Mouse (Mus musculus): Measurements from ENCODE around the gene Iqsec1. TPM values are rescaled to one million over a fixed set of nuclear protein-coding genes. Genes with fewer than 3 reads are reported as not detected.

The Iqsec1 gene
- polyA plus RNA-seq, 1 experiment from 2014 or later = 15.0 TPM

- no peak overlapping the region for H3K9ac ChIP-seq
- 85% methylated on average over 6 of the region's 6 CpGs for WGBS
- ATAC-seq (ENCODE audit: low FRiP score) = no peak
- H3K4me2 ChIP-seq = no peak overlapping the region
- H3K27me3 ChIP-seq = no peaks in the 10 kb centered on the region
- no peaks in the 10 kb centered on the region for H3K9me3 ChIP-seq
- no peaks in the 10 kb centered on the region for H3K36me3 ChIP-seq (replicated peaks)
- no peak overlapping the region for H3K4me3 ChIP-seq (replicated peaks)
- peaks cover 16% of the 10 kb centered on the region for H3K4me1 ChIP-seq
- H3K27ac ChIP-seq = no peak overlapping the region
Measured at GRCm38 (mm10) chr6:90755613-90755941, 232.9 kb downstream of the Iqsec1 start.

- no peaks in the 10 kb centered on the region for H3K27me3 ChIP-seq
- H3K9me3 ChIP-seq = no peaks in the 10 kb centered on the region
- no peak overlapping the region for H3K4me2 ChIP-seq
- no peak overlapping the region for H3K27ac ChIP-seq
- no peak for ATAC-seq (ENCODE audit: low FRiP score)
- H3K4me3 ChIP-seq (replicated peaks) = no peak overlapping the region
- H3K4me1 ChIP-seq = peaks cover 12% of the 10 kb centered on the region
- WGBS = 87% methylated on average over 7 of the region's 7 CpGs
- no peaks in the 10 kb centered on the region for H3K36me3 ChIP-seq (replicated peaks)
- H3K9ac ChIP-seq = no peak overlapping the region
Measured at GRCm38 (mm10) chr6:90754927-90755612, 233.4 kb downstream of the Iqsec1 start.

- no peaks in the 10 kb centered on the region for H3K36me3 ChIP-seq (replicated peaks)
- H3K4me2 ChIP-seq = no peak overlapping the region
- ATAC-seq (ENCODE audit: low FRiP score) = no peak
- no peak overlapping the region for H3K4me3 ChIP-seq (replicated peaks)
- H3K9me3 ChIP-seq = no peaks in the 10 kb centered on the region
- no peaks in the 10 kb centered on the region for H3K27me3 ChIP-seq
- peaks cover 2% of the 10 kb centered on the region; the same call in 1 of the 2 replicates for H3K4me1 ChIP-seq
- no peak overlapping the region for H3K9ac ChIP-seq
- no peak overlapping the region for H3K27ac ChIP-seq
- WGBS = 86% methylated on average over 2 of the region's 2 CpGs
Measured at GRCm38 (mm10) chr6:90754093-90754492, 234.4 kb downstream of the Iqsec1 start.

GRCm38 (mm10) chr6:90753656-90754055, 234.8 kb downstream of the Iqsec1 start:
- H3K27ac ChIP-seq = no peak overlapping the region
- H3K4me1 ChIP-seq = no peaks in the 10 kb centered on the region
- no peak overlapping the region for H3K9ac ChIP-seq
- H3K4me3 ChIP-seq (replicated peaks) = no peak overlapping the region
- H3K27me3 ChIP-seq = no peaks in the 10 kb centered on the region
- no peak for ATAC-seq (ENCODE audit: low FRiP score)
- no peak overlapping the region for H3K4me2 ChIP-seq
- no peaks in the 10 kb centered on the region for H3K9me3 ChIP-seq
- H3K36me3 ChIP-seq (replicated peaks) = peaks cover 2% of the 10 kb centered on the region; the same call in 1 of the 2 replicates

- no peak for ATAC-seq (ENCODE audit: low FRiP score)
- H3K9ac ChIP-seq = no peak overlapping the region
- H3K9me3 ChIP-seq = no peaks in the 10 kb centered on the region
- H3K36me3 ChIP-seq (replicated peaks) = peaks cover 5% of the 10 kb centered on the region; the same call in 1 of the 2 replicates
- WGBS = 79% methylated on average over 3 of the region's 3 CpGs
- no peak overlapping the region for H3K4me3 ChIP-seq (replicated peaks)
- H3K27ac ChIP-seq = no peak overlapping the region
- no peak overlapping the region for H3K4me2 ChIP-seq
- 0 out of 2 replicates have a peak, but pooled peaks cover 1% of the 10 kb centered on the region for H3K4me1 ChIP-seq
- H3K27me3 ChIP-seq = no peaks in the 10 kb centered on the region
Measured at GRCm38 (mm10) chr6:90751624-90752023, 236.9 kb downstream of the Iqsec1 start.

GRCm38 (mm10) chr6:90750091-90750490, 238.4 kb downstream of the Iqsec1 start:
- Histone ChIP-seq H3K27ac (no peak overlapping the region), H3K36me3 (replicated peaks) (peaks cover 5% of the 10 kb centered on the region; the same call in 1 of the 2 replicates), H3K4me1 (0 out of 2 replicates have a peak, but pooled peaks cover 6% of the 10 kb centered on the region), H3K4me2 (no peak overlapping the region), H3K27me3 (no peaks in the 10 kb centered on the region), H3K9ac (no peak overlapping the region), H3K4me3 (replicated peaks) (no peak overlapping the region), H3K9me3 (no peaks in the 10 kb centered on the region)
- ATAC-seq (ENCODE audit: low FRiP score) = no peak
- WGBS = 60% methylated on average over 2 of the region's 2 CpGs

GRCm38 (mm10) chr6:90749414-90749937, 239.0 kb downstream of the Iqsec1 start:
- ATAC-seq (ENCODE audit: low FRiP score) = no peak
- Histone ChIP-seq H3K4me1 (0 out of 2 replicates have a peak, but pooled peaks cover 6% of the 10 kb centered on the region), H3K36me3 (replicated peaks) (peaks cover 5% of the 10 kb centered on the region; the same call in 1 of the 2 replicates), H3K27ac (no peak overlapping the region), H3K9ac (no peak overlapping the region), H3K4me2 (no peak overlapping the region), H3K27me3 (no peaks in the 10 kb centered on the region), H3K9me3 (no peaks in the 10 kb centered on the region), H3K4me3 (replicated peaks) (no peak overlapping the region)
- WGBS = 89% methylated on average over 4 of the region's 4 CpGs

- H3K4me1 ChIP-seq = 0 out of 2 replicates have a peak, but pooled peaks cover 6% of the 10 kb centered on the region
- no peak overlapping the region for H3K4me3 ChIP-seq (replicated peaks)
- ATAC-seq (ENCODE audit: low FRiP score) = no peak
- H3K27ac ChIP-seq = no peak overlapping the region
- no peak overlapping the region for H3K4me2 ChIP-seq
- H3K36me3 ChIP-seq (replicated peaks) = peaks cover 6% of the 10 kb centered on the region; the same call in 1 of the 2 replicates
- no peaks in the 10 kb centered on the region for H3K9me3 ChIP-seq
- H3K27me3 ChIP-seq = no peaks in the 10 kb centered on the region
- H3K9ac ChIP-seq = no peak overlapping the region
Measured at GRCm38 (mm10) chr6:90748976-90749375, 239.5 kb downstream of the Iqsec1 start.

GRCm38 (mm10) chr6:90746331-90746864, 242.1 kb downstream of the Iqsec1 start:
- no peaks in the 10 kb centered on the region for H3K27me3 ChIP-seq
- no peak overlapping the region for H3K4me2 ChIP-seq
- no peak for ATAC-seq (ENCODE audit: low FRiP score)
- H3K9me3 ChIP-seq = no peaks in the 10 kb centered on the region
- peaks cover 10% of the 10 kb centered on the region; the same call in 1 of the 2 replicates for H3K4me1 ChIP-seq
- H3K4me3 ChIP-seq (replicated peaks) = no peak overlapping the region
- WGBS = 66% methylated on average over 3 of the region's 3 CpGs
- no peak overlapping the region for H3K27ac ChIP-seq
- peaks cover 8% of the 10 kb centered on the region; the same call in 1 of the 2 replicates for H3K36me3 ChIP-seq (replicated peaks)
- no peak overlapping the region for H3K9ac ChIP-seq

- Histone ChIP-seq H3K27me3 (no peaks in the 10 kb centered on the region), H3K36me3 (replicated peaks) (peaks cover 8% of the 10 kb centered on the region; the same call in 1 of the 2 replicates), H3K27ac (no peak overlapping the region), H3K4me1 (peaks cover 11% of the 10 kb centered on the region), H3K4me2 (no peak overlapping the region), H3K4me3 (replicated peaks) (no peak overlapping the region), H3K9ac (no peak overlapping the region), H3K9me3 (no peaks in the 10 kb centered on the region)
- ATAC-seq (ENCODE audit: low FRiP score) = no peak
- 86% methylated on average over 3 of the region's 3 CpGs for WGBS
Measured at GRCm38 (mm10) chr6:90745401-90746198, 242.9 kb downstream of the Iqsec1 start.

GRCm38 (mm10) chr6:90742453-90742852, 246.0 kb downstream of the Iqsec1 start:
- no peak overlapping the region for H3K9ac ChIP-seq
- WGBS = 52% methylated on average over 1 of the region's 1 CpGs
- no peak overlapping the region for H3K4me3 ChIP-seq (replicated peaks)
- peaks cover 3% of the 10 kb centered on the region; the same call in 1 of the 2 replicates for H3K36me3 ChIP-seq (replicated peaks)
- H3K4me1 ChIP-seq = peaks cover 16% of the 10 kb centered on the region
- no peak overlapping the region for H3K4me2 ChIP-seq
- no peaks in the 10 kb centered on the region for H3K9me3 ChIP-seq
- no peak overlapping the region for H3K27ac ChIP-seq
- H3K27me3 ChIP-seq = no peaks in the 10 kb centered on the region
- no peak for ATAC-seq (ENCODE audit: low FRiP score)

GRCm38 (mm10) chr6:90741717-90742116, 246.8 kb downstream of the Iqsec1 start:
- Histone ChIP-seq H3K36me3 (replicated peaks) (0 out of 2 replicates have a peak, but pooled peaks cover 3% of the 10 kb centered on the region), H3K27ac (no peak overlapping the region), H3K27me3 (no peaks in the 10 kb centered on the region), H3K9me3 (no peaks in the 10 kb centered on the region), H3K4me2 (no peak overlapping the region), H3K4me1 (peaks cover 21% of the 10 kb centered on the region), H3K4me3 (replicated peaks) (no peak overlapping the region), H3K9ac (no peak overlapping the region)
- 91% methylated on average over 5 of the region's 5 CpGs for WGBS
- ATAC-seq (ENCODE audit: low FRiP score) = no peak

Data from forebrain, embryonic 12.5 days (tissue).